Mouse (Mus musculus): ENCODE measurements at regions not wholly inside any gene's neighbourhood (a gene's known extent, or its start where the extent isn't known, plus 50 kb on each side); places are given as distances from the start of the nearest gene placed in this dataset.

DNA sequence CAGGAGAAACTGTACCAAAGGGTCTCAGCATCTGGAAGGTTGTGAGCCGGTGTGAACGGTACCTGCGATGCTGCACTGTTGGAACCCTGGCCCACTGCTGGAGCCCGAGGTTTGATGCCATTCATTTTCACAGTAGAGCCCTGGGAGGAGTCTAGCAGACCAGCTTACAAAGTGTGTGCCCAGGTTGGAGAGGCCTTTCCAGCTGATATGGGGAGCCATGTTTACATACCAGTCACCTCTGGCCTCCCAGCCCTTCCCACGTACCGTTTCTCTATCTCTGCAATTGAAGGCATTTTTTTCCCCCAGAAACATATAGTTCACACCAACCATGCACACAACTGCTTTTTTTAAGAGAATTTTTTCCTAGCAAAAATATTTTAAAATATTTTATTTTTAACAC lies 50.7 kb upstream of the Slc4a4 start:
- TF ChIP-seq POLR2A (IDR thresholded peaks at IDR 0.05; ENCODE audit: low read depth, low read length) (no peak), CTCF (conservative IDR thresholded peaks at IDR 0.05; ENCODE audit: insufficient read depth, insufficient read length, low read depth, low read length) (no peak)
